Mouse (Mus musculus) fibroblast of lung, adult 2 months (primary cell): ENCODE measurements around the gene Ctsg.
"Not testable (repeated sequence)": the region's sequence is repeated elsewhere in the genome, so short reads cannot be mapped to it uniquely, and the experiment has no call there.

Experiments
- DNase-seq: peaks from one replicate; pipeline ENCODE4 v3.0.0-alpha.2; 2011; ENCODE audit warnings: low read depth

The Ctsg gene

GRCm38 (mm10) chr14:56102386-56102785 lies at the start of gene Ctsg:
Gene Ctsg, minus strand, starts transcription at chr14:56102574.
- no peak for DNase-seq

DNA sequence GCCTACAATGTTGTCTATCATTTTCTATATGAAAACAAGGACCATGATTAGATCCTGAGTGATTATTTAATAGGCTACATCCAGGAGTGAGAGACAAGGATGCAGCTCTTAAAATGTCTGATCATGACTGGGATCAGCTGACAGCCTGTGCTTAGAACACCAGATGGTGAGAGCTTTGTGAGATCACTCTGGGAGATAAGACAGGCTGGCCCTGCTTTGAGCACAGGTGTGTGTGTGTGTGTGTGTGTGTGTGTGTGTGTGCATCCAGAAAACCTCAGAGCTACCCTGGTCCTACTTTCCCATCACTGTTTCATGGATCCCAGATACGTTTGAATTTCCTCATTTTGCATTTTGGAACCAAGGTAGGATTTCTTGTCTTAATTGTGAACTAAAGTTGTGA lies 31.3 kb upstream of the Ctsg start:
- not testable (repeated sequence) for DNase-seq

DNA sequence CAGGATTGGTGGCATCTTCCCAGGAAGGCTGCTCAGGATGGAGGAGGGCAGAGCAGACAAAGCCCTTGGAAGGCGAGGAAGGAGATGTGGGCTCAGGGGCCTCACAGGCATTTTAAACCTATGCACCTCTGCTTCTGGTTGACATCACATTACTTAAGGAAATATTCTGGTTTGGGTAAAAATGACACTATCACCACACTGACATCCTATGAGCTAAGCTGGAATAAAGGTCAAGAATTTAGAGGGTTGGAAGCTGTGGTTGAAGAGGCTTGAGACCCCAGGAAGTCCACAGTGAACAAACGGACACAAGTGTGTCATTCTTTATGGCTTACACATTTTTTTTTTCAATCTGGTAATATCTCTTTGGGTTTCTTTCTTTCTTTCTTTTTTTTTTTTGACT lies 30.1 kb upstream of the Ctsg start, which contains the start of gene Gzmd:
Gene Gzmd, minus strand, starts transcription at position 101 of the 400 bp plus-strand sequence.
- DNase-seq, result not testable (repeated sequence)

GRCm38 (mm10) chr14:56128341-56128740 lies 26.0 kb upstream of the Ctsg start:
- no peak for DNase-seq

- no peak for DNase-seq
Measured at GRCm38 (mm10) chr14:56123516-56123915, 21.1 kb upstream of the Ctsg start.

DNA sequence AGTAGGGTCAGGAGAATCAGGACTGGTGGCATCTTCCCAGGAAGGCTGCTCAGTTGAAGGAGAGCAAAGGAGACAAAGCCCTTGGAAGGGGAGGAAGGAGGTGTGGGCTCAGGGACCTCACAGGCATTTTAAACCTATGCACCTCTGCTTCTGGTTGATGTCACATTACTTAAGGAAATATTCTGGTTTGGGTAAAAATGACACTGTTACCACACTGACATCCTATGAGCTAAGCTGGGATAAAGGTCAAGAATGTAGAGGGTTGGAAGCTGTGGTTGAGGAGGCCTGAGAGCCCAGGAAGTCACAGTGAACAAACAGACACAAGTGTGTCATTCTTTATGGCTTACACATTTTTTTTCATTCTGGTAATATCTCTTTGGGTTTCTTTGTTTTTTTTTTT lies 18.2 kb upstream of the Ctsg start, which contains the start of gene Gzme:
Gene Gzme, minus strand, starts transcription at position 101 of the 400 bp plus-strand sequence.
- no peak for DNase-seq

GRCm38 (mm10) chr14:56115531-56116310 lies 13.3 kb upstream of the Ctsg start:
- not testable (repeated sequence) for DNase-seq

DNA sequence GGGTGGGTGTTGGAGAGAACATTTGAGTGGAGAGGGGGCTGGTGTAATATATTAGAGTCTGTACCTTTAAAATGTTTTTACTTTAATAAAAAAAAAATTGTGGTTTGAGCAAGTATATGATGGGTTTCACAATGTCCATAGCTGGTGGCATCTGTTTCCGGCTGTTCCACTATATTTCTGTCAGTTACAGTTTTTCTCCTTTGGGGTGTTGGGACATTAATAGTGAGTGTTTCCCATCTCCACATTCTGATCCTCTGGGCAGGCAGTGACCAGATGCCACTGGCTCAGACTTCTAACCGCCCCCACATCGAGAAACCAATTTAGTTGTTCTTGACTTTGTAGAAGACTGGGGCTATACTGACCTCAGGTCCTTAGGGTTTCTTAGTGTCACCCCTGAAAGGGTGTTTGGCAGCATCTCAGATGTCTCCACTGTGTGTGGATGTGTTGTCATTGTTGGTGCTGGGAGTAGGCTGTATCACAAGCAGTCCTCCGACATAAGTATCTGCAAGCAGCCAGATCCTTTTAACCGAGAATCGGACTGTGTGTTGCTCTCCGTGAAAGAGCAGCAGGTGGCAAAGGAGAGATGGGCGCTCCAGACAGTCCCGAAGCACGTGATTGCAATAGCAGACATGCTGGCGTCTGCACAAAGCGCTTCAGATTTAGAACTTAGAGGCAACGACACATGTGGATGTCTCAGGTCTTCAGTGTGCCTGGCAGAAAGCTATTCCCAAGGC lies 3.2 kb upstream of the Ctsg start:
- no peak for DNase-seq

GRCm38 (mm10) chr14:56105016-56105415 lies 2.6 kb upstream of the Ctsg start:
- DNase-seq, result no peak

- DNase-seq, result no peak
Measured at GRCm38 (mm10) chr14:56103452-56103851, 1.1 kb upstream of the Ctsg start.

- DNase-seq, result no peak
Measured at GRCm38 (mm10) chr14:56098940-56099339, 3.4 kb downstream of the Ctsg start.

GRCm38 (mm10) chr14:56097597-56097996 lies 4.8 kb downstream of the Ctsg start:
- no peak for DNase-seq

GRCm38 (mm10) chr14:56093353-56093752 lies 9.0 kb downstream of the Ctsg start:
- DNase-seq, result no peak

DNA sequence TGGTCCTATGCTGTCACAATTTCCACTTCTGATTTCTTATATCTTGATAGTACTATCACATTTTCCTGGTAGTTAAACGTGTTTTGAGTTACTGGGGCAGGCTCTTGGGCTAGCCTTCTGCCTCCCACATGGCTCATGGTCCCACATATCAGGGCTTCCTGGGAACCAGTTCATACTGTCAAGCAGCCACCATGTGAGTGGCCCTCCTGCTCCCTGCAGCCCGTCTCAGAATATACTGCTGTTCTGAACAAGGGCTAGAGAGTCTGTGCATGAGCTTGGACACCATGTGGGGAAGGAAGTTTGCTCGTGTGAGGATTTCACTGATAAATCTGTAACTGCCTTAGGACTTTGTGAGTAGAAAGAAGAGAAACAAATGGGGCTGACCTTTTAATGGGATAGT lies 15.7 kb downstream of the Ctsg start:
- no peak for DNase-seq

- no peak for DNase-seq
Measured at GRCm38 (mm10) chr14:56085167-56085566, 17.2 kb downstream of the Ctsg start, which contains the start of gene Mcpt8. Gene Mcpt8, minus strand, starts transcription at chr14:56085273.

DNA sequence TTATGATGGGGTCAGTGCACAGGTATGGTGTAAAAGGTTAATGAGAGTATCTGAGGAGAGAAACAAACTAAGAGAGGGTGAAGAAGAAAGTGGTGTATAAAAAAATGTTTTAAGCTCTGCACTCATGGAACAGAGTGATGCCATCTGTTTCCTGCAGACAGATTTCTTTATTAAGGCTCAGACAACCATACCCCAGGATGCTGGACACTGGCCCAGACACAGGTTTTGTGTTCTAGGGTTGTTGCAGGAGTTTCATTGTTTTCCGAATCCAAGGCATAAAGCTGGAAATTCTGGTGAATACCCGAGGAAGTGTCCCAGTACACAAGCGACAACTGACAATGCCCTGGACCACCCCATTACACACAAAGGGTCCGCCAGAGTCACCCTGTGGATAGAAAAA lies 20.4 kb downstream of the Ctsg start:
- no peak for DNase-seq

- DNase-seq, result not testable (repeated sequence)
Measured at GRCm38 (mm10) chr14:56062213-56062612, 40.2 kb downstream of the Ctsg start, which contains the start of gene Mcpt4. Gene Mcpt4, minus strand, starts transcription at chr14:56062313.

DNA sequence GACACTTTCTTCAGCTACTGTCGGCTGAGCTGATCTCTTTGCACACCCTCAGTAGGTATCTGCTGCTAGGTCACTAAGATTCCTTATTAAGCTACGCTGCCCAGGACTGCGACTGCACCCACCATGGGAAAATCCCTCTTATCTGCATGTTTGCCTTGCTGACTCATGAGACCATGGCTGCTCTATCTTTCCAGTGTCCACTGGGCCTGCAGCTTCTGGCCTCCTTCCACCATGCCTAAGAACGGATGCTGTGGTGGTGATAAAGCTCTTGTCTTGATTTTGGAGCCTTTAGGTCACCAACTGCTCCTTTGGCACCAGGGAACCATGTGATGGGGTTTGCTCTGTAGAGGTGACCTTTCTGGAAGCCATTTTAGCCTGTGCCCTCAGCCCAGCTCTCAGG lies 44.7 kb downstream of the Ctsg start:
- DNase-seq, result no peak

GRCm38 (mm10) chr14:56055408-56055807 lies 47.0 kb downstream of the Ctsg start:
- no peak for DNase-seq
